Mouse (Mus musculus): ENCODE results near the gene Zfp950.

Gene Zfp950

DNA sequence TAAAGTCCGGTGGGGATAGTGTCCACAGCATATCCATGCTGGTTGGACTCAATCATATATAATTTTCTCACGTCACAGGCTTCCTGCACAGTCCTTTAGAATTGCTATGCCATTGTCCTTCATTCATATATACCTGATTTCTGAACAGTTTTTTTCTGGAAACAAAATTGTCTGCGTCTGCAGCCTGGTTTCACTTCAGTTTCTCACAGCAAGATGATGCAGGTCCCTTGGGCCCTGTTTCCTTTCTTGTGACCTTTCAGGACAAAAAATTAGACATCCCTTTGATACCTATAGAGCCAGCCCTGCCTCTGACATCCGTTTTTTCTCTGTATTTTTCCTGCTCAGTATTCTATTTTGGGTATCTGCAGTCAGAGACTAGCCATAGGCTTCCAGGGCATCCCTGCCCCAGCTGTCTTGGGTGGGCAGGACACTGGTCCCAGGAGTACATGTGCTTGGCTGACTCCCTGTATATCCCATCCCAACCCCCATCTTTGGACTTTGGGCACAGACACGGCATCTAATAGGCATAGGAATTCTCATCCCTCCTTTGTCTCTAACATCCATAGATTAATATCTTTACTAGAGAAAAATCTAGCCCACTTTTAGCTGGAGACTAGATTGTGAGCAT lies 83.7 kb downstream of the Zfp950 start:
- no peak for DNase-seq (ENCODE audit: low spot score)

DNA sequence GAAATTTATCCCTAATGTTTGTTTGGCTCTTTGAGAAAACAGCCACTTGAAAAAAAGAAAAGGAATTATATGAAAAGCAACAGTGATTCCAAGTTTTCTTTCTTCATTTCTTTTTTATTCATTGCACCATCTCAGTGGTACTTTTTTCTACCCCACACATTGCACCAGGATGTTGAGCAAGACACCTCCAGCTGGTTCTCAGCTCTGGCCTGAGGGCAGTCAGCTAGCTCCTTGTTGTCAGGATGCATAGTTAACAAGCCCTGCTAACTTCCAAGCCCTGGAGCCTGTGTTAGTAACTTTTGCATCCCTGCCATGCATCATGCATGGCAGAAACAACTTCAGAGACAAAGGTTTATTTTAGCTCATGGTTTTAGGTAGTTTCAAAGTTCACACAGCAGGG lies 87.9 kb downstream of the Zfp950 start:
- no peak for DNase-seq (ENCODE audit: low spot score)

DNA sequence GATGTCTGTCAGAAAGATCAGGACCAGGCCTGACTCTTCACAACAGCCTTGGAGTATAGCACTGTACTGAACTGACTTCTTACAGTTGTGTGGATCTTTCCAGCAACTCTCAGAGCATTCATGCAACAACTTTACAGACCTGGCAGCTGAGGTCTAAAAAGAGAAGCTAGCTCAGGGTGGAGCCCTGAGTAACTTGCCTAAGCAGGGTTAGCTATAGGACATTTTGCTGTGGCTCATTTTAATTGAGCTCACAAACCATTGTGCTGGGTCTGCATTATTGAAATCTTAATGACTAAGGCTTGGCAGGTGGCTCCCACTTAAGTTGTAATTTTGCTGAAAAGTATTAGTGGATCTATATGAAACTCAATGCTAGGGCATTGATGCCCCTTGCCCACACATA lies 88.6 kb downstream of the Zfp950 start:
- no peak for DNase-seq (ENCODE audit: low spot score)

DNA sequence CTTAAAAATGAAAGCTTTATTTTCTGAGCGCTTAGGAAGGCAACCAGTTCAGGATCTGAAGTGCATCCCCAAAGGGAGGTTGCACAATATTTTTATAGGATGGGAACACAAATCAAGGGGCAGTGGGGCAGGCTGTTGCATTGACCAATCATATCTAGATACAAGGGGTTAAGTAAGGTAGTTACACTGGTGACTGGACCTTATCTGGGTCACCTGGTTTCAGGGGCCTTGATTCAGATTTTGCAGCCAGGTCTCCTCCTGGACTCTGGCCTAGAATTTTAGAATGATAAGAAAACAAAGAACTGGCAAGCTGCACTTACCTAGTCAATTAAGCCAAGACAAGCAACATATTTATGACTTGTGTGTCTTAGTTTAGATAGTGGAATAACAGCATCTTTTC lies 89.5 kb downstream of the Zfp950 start:
- DNase-seq (ENCODE audit: low spot score): no peak

DNA sequence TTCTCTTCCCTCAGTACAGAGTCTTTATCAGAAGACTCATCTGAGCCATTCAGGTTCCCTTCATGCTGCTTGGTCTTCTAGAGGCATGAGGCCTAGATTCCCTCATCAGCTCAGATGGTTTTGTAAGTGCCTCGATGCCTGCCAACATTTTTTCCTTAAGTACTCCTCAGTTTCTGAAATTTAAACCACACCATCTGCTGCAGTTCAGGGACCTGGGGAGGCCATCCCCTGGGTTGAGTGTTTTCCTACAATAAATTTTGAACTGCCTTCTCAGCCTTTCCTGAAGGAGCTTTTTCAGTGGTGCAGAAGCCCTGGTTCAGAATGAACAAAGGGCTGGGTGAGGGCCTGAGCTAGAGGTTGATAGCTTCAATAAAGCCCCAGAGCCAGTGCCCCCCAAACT lies 91.2 kb downstream of the Zfp950 start:
- no peak for DNase-seq (ENCODE audit: low spot score)

DNA sequence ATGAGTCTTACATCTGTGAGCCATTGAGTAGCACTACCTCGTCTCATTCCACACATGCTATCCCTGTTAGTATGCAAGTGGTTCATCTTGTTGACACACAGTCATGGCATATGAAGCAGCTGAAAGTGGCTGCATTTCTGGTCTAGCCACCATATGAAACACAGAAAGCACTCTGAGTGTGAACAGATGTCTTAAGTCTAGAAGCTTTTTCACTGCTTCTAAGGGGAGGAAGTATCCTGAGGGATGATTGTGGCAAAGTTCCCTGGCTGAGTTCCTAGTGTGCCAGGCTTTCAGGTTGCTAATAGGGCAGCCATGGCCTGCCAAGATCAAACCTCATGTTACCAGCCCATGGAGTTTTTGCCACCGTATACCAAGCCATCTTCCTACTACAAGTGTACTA lies 92.0 kb downstream of the Zfp950 start:
- no peak for DNase-seq (ENCODE audit: low spot score)

DNA sequence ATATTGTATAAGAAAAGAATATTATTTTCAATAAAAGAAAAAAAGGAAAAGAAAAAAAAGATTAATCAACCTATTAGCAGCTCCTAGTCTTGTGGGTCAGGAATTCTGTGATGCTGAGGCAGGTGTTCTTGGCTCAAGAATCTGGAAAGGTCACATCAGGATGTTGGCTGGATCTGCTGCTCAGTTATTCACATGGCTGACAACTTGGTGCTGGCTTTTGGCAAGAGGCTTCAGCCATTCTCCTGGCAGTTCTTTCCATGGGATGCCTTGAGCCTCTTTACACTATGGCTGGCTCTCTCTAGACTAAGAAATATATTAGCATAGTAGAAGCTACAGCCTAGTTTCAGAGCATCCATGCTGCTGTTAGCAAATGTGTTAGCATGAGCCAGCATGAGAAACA lies 101.5 kb downstream of the Zfp950 start:
- DNase-seq (ENCODE audit: low spot score): no peak

DNA sequence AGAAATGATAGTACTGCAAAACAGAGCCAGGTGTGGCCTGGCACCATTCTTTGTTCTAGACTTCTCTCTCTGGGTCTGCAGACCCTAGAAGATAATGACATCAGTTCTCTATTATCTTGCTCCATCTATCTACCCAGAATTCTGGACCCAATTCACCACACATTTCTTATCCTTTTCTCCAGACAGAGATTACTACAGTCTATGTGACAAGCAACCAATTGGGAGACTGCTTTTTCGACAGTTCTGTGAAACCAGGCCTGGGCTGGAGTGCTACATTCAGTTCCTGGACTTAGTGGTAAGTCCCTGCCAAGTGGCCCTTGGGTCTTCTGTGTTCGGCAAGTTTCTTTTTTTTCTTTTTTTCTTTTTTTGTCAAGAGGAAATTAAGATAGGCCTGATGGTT lies 109.1 kb downstream of the Zfp950 start:
- DNase-seq (ENCODE audit: low spot score): no peak

DNA sequence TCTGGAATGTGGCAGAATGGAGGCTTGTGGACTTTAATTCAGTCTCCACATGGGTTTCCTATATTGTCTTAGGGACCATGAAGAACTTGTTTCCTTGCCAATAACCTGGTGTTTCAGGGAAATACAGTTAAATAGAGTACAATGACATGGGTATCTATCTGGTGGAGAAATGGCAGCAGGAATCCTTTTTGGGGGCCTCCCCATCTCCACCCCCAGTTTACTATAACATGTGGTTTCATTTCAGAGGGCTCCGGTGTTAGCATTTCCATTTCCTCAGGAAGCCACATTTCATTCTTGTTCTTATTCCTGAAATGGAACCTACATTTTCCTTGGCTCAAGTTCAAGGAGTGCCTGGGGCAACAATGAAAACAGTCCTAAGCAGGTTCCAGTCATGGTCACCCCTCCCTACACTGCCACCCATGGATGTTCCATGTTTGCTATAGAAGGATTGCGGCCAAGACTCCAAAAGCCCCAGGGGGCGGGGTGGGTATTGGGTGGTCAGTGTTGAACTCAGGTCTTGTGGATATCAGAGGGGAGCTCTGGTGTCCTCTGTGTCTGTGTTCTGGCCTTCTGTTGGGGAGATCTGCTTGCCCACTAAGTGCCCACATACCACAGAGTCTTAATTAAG lies 118.6 kb downstream of the Zfp950 start:
- no peak for DNase-seq (ENCODE audit: low spot score)

DNA sequence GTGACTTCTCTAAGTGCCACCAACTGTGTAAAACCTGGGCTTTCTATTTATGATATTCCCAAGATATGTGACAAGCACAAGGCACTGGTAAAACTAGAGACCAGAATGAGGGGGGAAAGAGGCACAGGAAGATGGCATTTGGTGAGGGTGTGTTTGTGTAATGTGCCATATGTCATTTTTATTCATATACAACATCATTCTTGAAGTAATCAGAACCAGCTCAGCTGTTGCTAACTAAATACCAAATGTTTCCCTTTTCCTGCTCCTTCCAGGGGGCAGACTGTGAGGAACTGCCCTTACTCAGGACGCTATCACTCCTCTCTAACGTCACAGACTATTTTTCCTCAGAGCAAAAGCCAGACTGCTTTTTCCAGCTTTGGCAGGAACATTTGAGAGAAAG lies 119.1 kb downstream of the Zfp950 start:
- DNase-seq (ENCODE audit: low spot score): no peak

DNA sequence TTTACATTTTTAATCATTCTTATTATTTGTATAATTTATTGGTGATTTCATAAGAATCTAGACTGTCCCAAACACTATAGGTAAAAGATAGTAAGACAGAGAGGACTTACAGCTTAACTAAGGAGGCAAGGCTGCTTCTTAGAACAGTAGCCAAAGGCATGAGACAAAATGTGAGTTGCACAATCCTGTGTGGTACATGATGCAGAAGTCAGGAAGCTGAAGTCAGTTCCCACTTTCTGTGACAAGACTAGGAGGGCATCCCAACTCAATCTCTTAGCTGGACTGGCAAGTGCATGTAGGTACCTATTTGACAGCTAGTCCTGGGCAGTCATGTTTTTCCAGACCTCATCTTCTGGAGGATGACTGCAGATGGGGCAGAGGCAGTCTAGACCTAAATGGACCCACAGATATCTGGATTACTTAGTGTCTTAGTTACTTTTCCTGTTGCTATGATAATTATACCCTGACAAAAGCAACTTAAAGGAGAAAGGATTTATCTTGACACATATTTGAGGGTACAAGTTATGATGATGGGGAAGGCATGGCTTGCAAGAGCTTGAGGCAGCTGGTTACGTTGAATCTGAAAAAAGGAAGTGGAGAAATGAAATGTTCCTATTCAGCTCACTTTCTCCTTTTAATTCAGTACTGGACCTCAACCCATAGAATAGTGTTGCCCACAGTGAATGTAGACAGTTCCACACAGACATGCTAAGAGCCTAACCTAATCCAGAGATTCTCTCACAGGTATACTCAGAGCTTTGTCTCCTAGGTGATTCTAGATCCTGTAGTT lies 123.0 kb downstream of the Zfp950 start:
- no peak for DNase-seq (ENCODE audit: low spot score)

DNA sequence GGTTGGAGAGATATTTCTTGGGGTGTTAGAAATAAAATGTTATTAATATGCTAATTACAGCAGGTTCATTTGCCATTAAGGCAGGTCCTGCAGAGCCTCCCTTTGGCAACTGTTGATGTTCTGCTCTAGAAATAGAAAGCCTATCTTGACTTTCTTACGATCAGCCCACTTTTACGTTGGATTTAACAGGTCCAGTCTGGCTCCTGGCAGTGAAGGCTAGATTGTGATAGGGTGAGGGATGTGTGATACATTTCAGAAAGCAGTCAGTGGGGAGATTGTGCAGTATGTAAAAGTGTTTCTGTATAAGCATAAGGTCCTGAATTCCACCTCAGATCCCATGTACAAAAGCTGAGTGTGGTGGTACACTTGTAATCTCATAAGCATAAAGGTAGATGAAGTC lies 131.4 kb downstream of the Zfp950 start:
- no peak for DNase-seq (ENCODE audit: low spot score)

Data from urinary bladder, postnatal 10 days (tissue).